Comparison of ENCODE assay signal across 8 mouse cellular contexts in genomic region chr15:12206646-12207222, GRCm38 (mm10). TPM values are rescaled to one million over a fixed set of nuclear protein-coding genes. Genes with fewer than 3 reads are reported as not detected.
A peak's percentile ranks its signal among the peaks of the same experiment; 100 is the strongest.
DNase-seq lines count a peak whose midpoint lies in the region; ATAC-seq lines count a peak whose summit lies in the region.

No protein-coding gene starts in this region.

- no peak overlapping the region for H3K4me3 ChIP-seq in neural tube, embryonic 12.5 days
- no peak overlapping the region for H3K4me3 ChIP-seq in stomach, embryonic 15.5 days (replicated peaks)

- peak; percentile 55 for DNase-seq in cerebellum, adult 9-10 months
- no peak for DNase-seq in neural tube, embryonic 10.5 days (ENCODE audit: extremely low spot score, low spot score)
- peak; percentile 72 to 86 for DNase-seq in kidney, postnatal 25 days
- DNase-seq in thymus, postnatal 36 days, result no peak
- DNase-seq in adrenal gland, adult 2 months, result no peak

- WGBS in neural tube, embryonic 12.5 days, result 54% methylated on average over 7 of the region's 7 CpGs
- WGBS in stomach, embryonic 15.5 days, result 67% methylated on average over 7 of the region's 7 CpGs

- peak overlapping the region; percentile 74 for H3K4me2 ChIP-seq in neural tube, embryonic 12.5 days (replicated peaks)
- peak overlapping the region; percentile 66 for H3K4me2 ChIP-seq in stomach, embryonic 15.5 days

- H3K27ac ChIP-seq in neural tube, embryonic 12.5 days, result no peak overlapping the region
- H3K27ac ChIP-seq in stomach, embryonic 15.5 days, result peak overlapping the region; percentile 26; the same call in 1 of the 2 replicates

- H3K36me3 ChIP-seq in neural tube, embryonic 12.5 days, result no peaks in the 10 kb centered on the region
- H3K36me3 ChIP-seq in stomach, embryonic 15.5 days, result no peaks in the 10 kb centered on the region

- no peak overlapping the region for H3K9ac ChIP-seq in neural tube, embryonic 12.5 days
- no peak overlapping the region for H3K9ac ChIP-seq in stomach, embryonic 15.5 days

- H3K27me3 ChIP-seq in neural tube, embryonic 12.5 days (replicated peaks), result no peaks in the 10 kb centered on the region
- no peaks in the 10 kb centered on the region for H3K27me3 ChIP-seq in stomach, embryonic 15.5 days (replicated peaks)

- H3K9me3 ChIP-seq in neural tube, embryonic 12.5 days, result no peaks in the 10 kb centered on the region
- no peaks in the 10 kb centered on the region for H3K9me3 ChIP-seq in stomach, embryonic 15.5 days

- no peak for ATAC-seq in cerebellum, adult (ENCODE audit: insufficient number of reproducible peaks, low FRiP score, low TSS enrichment)
- no peak for ATAC-seq in neural tube, embryonic 12.5 days (ENCODE audit: low FRiP score, low read depth)
- no peak for ATAC-seq in stomach, embryonic 15.5 days (ENCODE audit: insufficient read depth, low FRiP score, low read depth)

- peaks cover 21% of the 10 kb centered on the region for H3K4me1 ChIP-seq in neural tube, embryonic 12.5 days
- peaks cover 26% of the 10 kb centered on the region for H3K4me1 ChIP-seq in stomach, embryonic 15.5 days

RNA-seq across cellular contexts. Expression of gene Mtmr12, which starts 1.9 kb away (rescaled TPM):
- 12.4 and 14.0 TPM in 2 replicates for polyA plus RNA-seq in neural tube, embryonic 12.5 days (2016; fragmentation: Nextera tagmentation; extraction: Ambion mirVana)
- 14.9 and 18.8 TPM in 2 replicates for polyA plus RNA-seq in stomach, embryonic 15.5 days (2015; fragmentation: Nextera tagmentation; extraction: Ambion mirVana)
- 10 to 100 TPM; 21.0 to 24.1 TPM for total RNA-seq in adrenal gland, adult 2 months (2021)
- polyA plus RNA-seq in adrenal gland, adult 2 months (2012; rRNA removed), result 10.3 and 11.9 TPM in 2 replicates

Comparison
In these comparisons a context has a peak if more than half of its experiments do, and no peak if none do; other contexts are left out.
1. DNase-seq: peak in cerebellum, adult 9-10 months (single experiment) and kidney, postnatal 25 days (2 of 2); none in neural tube, embryonic 10.5 days (single experiment), thymus, postnatal 36 days (0 of 2) and adrenal gland, adult 2 months (single experiment).